Mouse (Mus musculus) urinary bladder, adult 18-20 months (tissue): Measurements from ENCODE around the gene Wdr66.
"Not testable (repeated sequence)": the region's sequence is repeated elsewhere in the genome, so short reads cannot be mapped to it uniquely, and the experiment has no call there.

ENCODE experiments used
- DNase-seq, 2 experiments: peaks; one replicate each; pipeline ENCODE4 v3.0.0; 2022; ENCODE audit warnings: low spot score in 2 of 2, mixed read lengths in 2 of 2

Wdr66 gene

GRCm38 (mm10) chr5:123251834-123252233 lies at the start of gene Wdr66:
Wdr66 (plus strand) TSS chr5:123252102.
- DNase-seq, result peak; percentile 63 to 66

GRCm38 (mm10) chr5:123202771-123203170 lies 49.1 kb upstream of the Wdr66 start:
- not testable (repeated sequence) for DNase-seq

GRCm38 (mm10) chr5:123203591-123203990 lies 48.3 kb upstream of the Wdr66 start:
- DNase-seq, result not testable (repeated sequence)

GRCm38 (mm10) chr5:123222346-123223050 lies 29.4 kb upstream of the Wdr66 start:
- DNase-seq, result not testable (repeated sequence)

- DNase-seq, result no peak
Measured at GRCm38 (mm10) chr5:123223051-123223410, 28.9 kb upstream of the Wdr66 start.

- not testable (repeated sequence) for DNase-seq
Measured at GRCm38 (mm10) chr5:123223861-123224260, 28.0 kb upstream of the Wdr66 start.

- DNase-seq, result no peak
Measured at GRCm38 (mm10) chr5:123226851-123227250, 25.1 kb upstream of the Wdr66 start.

- DNase-seq, result peak; percentile 93 to 96
Measured at GRCm38 (mm10) chr5:123227762-123228523, 24.0 kb upstream of the Wdr66 start.

- no peak for DNase-seq
Measured at GRCm38 (mm10) chr5:123228524-123228922, 23.4 kb upstream of the Wdr66 start.

- DNase-seq, result no peak
Measured at GRCm38 (mm10) chr5:123229296-123229695, 22.6 kb upstream of the Wdr66 start.

GRCm38 (mm10) chr5:123232180-123232579 lies 19.7 kb upstream of the Wdr66 start:
- DNase-seq, result no peak

- DNase-seq, result peak in 1 of 2 experiments; percentile 35
Measured at GRCm38 (mm10) chr5:123235731-123236130, 16.2 kb upstream of the Wdr66 start.

GRCm38 (mm10) chr5:123236426-123236825 lies 15.5 kb upstream of the Wdr66 start:
- no peak for DNase-seq

GRCm38 (mm10) chr5:123239501-123239900 lies 12.4 kb upstream of the Wdr66 start:
- peak in 1 of 2 experiments; percentile 29 for DNase-seq

- no peak for DNase-seq
Measured at GRCm38 (mm10) chr5:123245518-123245917, 6.4 kb upstream of the Wdr66 start.

- no peak for DNase-seq
Measured at GRCm38 (mm10) chr5:123251390-123251789, 512 bp upstream of the Wdr66 start.

GRCm38 (mm10) chr5:123256841-123257755 lies 5.2 kb downstream of the Wdr66 start:
- DNase-seq, result no peak

- peak in 1 of 2 experiments; percentile 66 for DNase-seq
Measured at GRCm38 (mm10) chr5:123258990-123259389, 7.1 kb downstream of the Wdr66 start.

GRCm38 (mm10) chr5:123260698-123261097 lies 8.8 kb downstream of the Wdr66 start:
- no peak for DNase-seq

- DNase-seq, result no peak
Measured at GRCm38 (mm10) chr5:123266909-123267308, 15.0 kb downstream of the Wdr66 start.

- DNase-seq, result no peak
Measured at GRCm38 (mm10) chr5:123268477-123269474, 16.9 kb downstream of the Wdr66 start.
